In the genomic region with DNA sequence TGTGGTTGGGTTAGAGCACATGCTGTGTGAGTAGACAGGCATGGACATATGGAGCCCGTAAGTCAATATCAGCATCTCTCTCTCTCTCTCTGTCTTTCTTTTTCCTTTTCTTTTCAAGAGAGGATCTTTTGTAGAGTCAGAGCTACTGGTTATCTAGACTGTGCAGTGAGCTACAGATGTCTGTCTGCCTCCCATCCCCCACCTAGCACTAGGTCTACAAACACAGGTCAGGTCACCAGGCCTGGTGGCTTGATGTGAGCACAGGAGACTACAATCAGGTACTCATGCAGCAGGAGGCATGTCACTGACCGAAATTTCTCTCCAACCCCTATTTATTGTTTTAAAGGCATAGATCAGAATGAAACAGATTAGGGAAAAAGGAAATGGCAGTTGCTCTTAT, we compare ENCODE assay signal across 24 mouse cellular contexts.
"Had no signal": no experiment of that assay in that cellular context is flagged by ENCODE, and none has a peak within 500 bp of the region (broad histone marks: within the 10 kb centered on the region; RNA-seq: fewer than 3 reads in every experiment).

No protein-coding gene starts in this region.

- H3K4me1 ChIP-seq: heart, embryonic 13.5 days; heart, embryonic 15.5 days; hindbrain, embryonic 13.5 days; hindbrain, embryonic 15.5 days; kidney, embryonic 15.5 days; limb, embryonic 10.5 days; limb, embryonic 12.5 days; liver, embryonic 15.5 days had no signal

- DNase-seq: gastrocnemius, postnatal 14 days; gastrocnemius, postnatal 36 days; heart, adult 11 months; heart, adult 2 months; heart, postnatal 14 days; heart, postnatal 36 days; kidney, adult 11 months; kidney, adult 2 months; kidney, adult 9 months; kidney, postnatal 14 days; kidney, postnatal 36 days; layer of hippocampus, adult 9-11 months had no signal

- H3K4me3 ChIP-seq: heart, adult 2 months; heart, embryonic 13.5 days; heart, embryonic 15.5 days; hindbrain, embryonic 13.5 days; hindbrain, embryonic 15.5 days; kidney, embryonic 15.5 days; limb, embryonic 10.5 days; limb, embryonic 12.5 days; liver, embryonic 15.5 days had no signal

- H3K36me3 ChIP-seq: heart, embryonic 13.5 days; heart, embryonic 15.5 days; hindbrain, embryonic 13.5 days; hindbrain, embryonic 15.5 days; kidney, embryonic 15.5 days; limb, embryonic 10.5 days; limb, embryonic 12.5 days; liver, embryonic 15.5 days had no signal

- H3K27ac ChIP-seq: heart, adult 2 months; heart, embryonic 13.5 days; heart, embryonic 15.5 days; hindbrain, embryonic 13.5 days; hindbrain, embryonic 15.5 days; hindbrain, postnatal 0 days; kidney, embryonic 15.5 days; kidney, postnatal 0 days; limb, embryonic 10.5 days; limb, embryonic 12.5 days; liver, embryonic 15.5 days had no signal

- H3K9ac ChIP-seq: heart, embryonic 13.5 days; heart, embryonic 15.5 days; hindbrain, embryonic 13.5 days; hindbrain, embryonic 15.5 days; kidney, embryonic 15.5 days; limb, embryonic 12.5 days; liver, embryonic 15.5 days had no signal

- H3K27me3 ChIP-seq: heart, embryonic 13.5 days; heart, embryonic 15.5 days; hindbrain, embryonic 13.5 days; hindbrain, embryonic 15.5 days; kidney, embryonic 15.5 days; limb, embryonic 12.5 days; liver, embryonic 15.5 days had no signal

- H3K9me3 ChIP-seq: heart, embryonic 13.5 days; heart, embryonic 15.5 days; hindbrain, embryonic 13.5 days; hindbrain, embryonic 15.5 days; kidney, embryonic 15.5 days; limb, embryonic 10.5 days; limb, embryonic 12.5 days; liver, embryonic 15.5 days had no signal

- H3K4me2 ChIP-seq: heart, embryonic 11.5 days; heart, embryonic 13.5 days; heart, embryonic 15.5 days; hindbrain, embryonic 13.5 days; hindbrain, embryonic 15.5 days; kidney, embryonic 15.5 days; limb, embryonic 12.5 days; liver, embryonic 15.5 days had no signal

- ATAC-seq: hindbrain, postnatal 0 days; intestine, embryonic 16.5 days had no signal
